Mouse (Mus musculus): ENCODE results near the gene Brd3os. TPM values are rescaled to one million over a fixed set of nuclear protein-coding genes. Genes with fewer than 3 reads are reported as not detected.

Gene Brd3os
- 4.6 and 5.5 TPM in 2 replicates for polyA plus RNA-seq (2015; fragmentation: Nextera tagmentation; extraction: Ambion mirVana)

GRCm38 (mm10) chr2:27441767-27442707 lies at the start of gene Brd3os:
Brd3os (plus strand) TSS chr2:27442324.
- 1% methylated on average over 36 of the region's 36 CpGs for WGBS
- Histone ChIP-seq H3K4me3 (ENCODE audit: low read length) (peak within 1 kb of the TSS; percentile 59), H3K4me2 (ENCODE audit: low read depth, low read length) (peak within 1 kb of the TSS; percentile 86), H3K9me3 (ENCODE audit: control insufficient read depth, low read length) (no peaks in the 10 kb centered on the region), H3K27me3 (replicated peaks; ENCODE audit: control insufficient read depth, insufficient read depth, low read length) (no peaks in the 10 kb centered on the region), H3K4me1 (ENCODE audit: control insufficient read depth, insufficient read depth, low read length) (peaks cover 11% of the 10 kb centered on the region; the same call in 1 of the 2 replicates), H3K9ac (ENCODE audit: low read depth, low read length) (peak within 1 kb of the TSS; percentile 69), H3K36me3 (ENCODE audit: control insufficient read depth, insufficient read depth, low read length) (peaks cover 5% of the 10 kb centered on the region; the same call in 1 of the 2 replicates), H3K27ac (ENCODE audit: low read length) (peak within 1 kb of the TSS; percentile 39)
- peak; percentile 89 for ATAC-seq

- no peak overlapping the region for H3K9ac ChIP-seq (ENCODE audit: low read depth, low read length)
- 62% methylated on average over 10 of the region's 10 CpGs for WGBS
- ATAC-seq, result no peak
Measured at GRCm38 (mm10) chr2:27394158-27394832, 47.8 kb upstream of the Brd3os start.

GRCm38 (mm10) chr2:27396656-27397440 lies 45.3 kb upstream of the Brd3os start:
- H3K27ac ChIP-seq (ENCODE audit: low read length), result no peak overlapping the region
- ATAC-seq, result no peak
- WGBS, result 64% methylated on average over 17 of the region's 17 CpGs

More at GRCm38 (mm10) chr2:27394158-27394832, 47.8 kb upstream of the Brd3os start:
- Histone ChIP-seq H3K4me1 (ENCODE audit: control insufficient read depth, insufficient read depth, low read length) (peaks cover 33% of the 10 kb centered on the region), H3K36me3 (ENCODE audit: control insufficient read depth, insufficient read depth, low read length) (no peaks in the 10 kb centered on the region; the same call in 1 of the 2 replicates), H3K9me3 (ENCODE audit: control insufficient read depth, low read length) (peaks cover 4% of the 10 kb centered on the region; the same call in 1 of the 2 replicates), H3K27me3 (replicated peaks; ENCODE audit: control insufficient read depth, insufficient read depth, low read length) (no peaks in the 10 kb centered on the region), H3K27ac (ENCODE audit: low read length) (no peak overlapping the region), H3K4me2 (ENCODE audit: low read depth, low read length) (no peak overlapping the region), H3K4me3 (ENCODE audit: low read length) (no peak overlapping the region)

GRCm38 (mm10) chr2:27400083-27400482 lies 42.0 kb upstream of the Brd3os start:
- Histone ChIP-seq H3K27me3 (replicated peaks; ENCODE audit: control insufficient read depth, insufficient read depth, low read length) (no peaks in the 10 kb centered on the region), H3K27ac (ENCODE audit: low read length) (no peak overlapping the region), H3K4me1 (ENCODE audit: control insufficient read depth, insufficient read depth, low read length) (peaks cover 28% of the 10 kb centered on the region), H3K36me3 (ENCODE audit: control insufficient read depth, insufficient read depth, low read length) (no peaks in the 10 kb centered on the region; the same call in 1 of the 2 replicates), H3K4me2 (ENCODE audit: low read depth, low read length) (no peak overlapping the region), H3K9me3 (ENCODE audit: control insufficient read depth, low read length) (peaks cover 11% of the 10 kb centered on the region; the same call in 1 of the 2 replicates), H3K9ac (ENCODE audit: low read depth, low read length) (no peak overlapping the region), H3K4me3 (ENCODE audit: low read length) (no peak overlapping the region)
- WGBS, result 91% methylated on average over 2 of the region's 2 CpGs
- no peak for ATAC-seq

More at GRCm38 (mm10) chr2:27396656-27397440, 45.3 kb upstream of the Brd3os start:
- Histone ChIP-seq H3K9me3 (ENCODE audit: control insufficient read depth, low read length) (peaks cover 11% of the 10 kb centered on the region; the same call in 1 of the 2 replicates), H3K27me3 (replicated peaks; ENCODE audit: control insufficient read depth, insufficient read depth, low read length) (no peaks in the 10 kb centered on the region), H3K4me1 (ENCODE audit: control insufficient read depth, insufficient read depth, low read length) (peaks cover 15% of the 10 kb centered on the region), H3K4me3 (ENCODE audit: low read length) (no peak overlapping the region), H3K36me3 (ENCODE audit: control insufficient read depth, insufficient read depth, low read length) (no peaks in the 10 kb centered on the region; the same call in 1 of the 2 replicates), H3K4me2 (ENCODE audit: low read depth, low read length) (no peak overlapping the region), H3K9ac (ENCODE audit: low read depth, low read length) (no peak overlapping the region)

- Histone ChIP-seq H3K27me3 (replicated peaks; ENCODE audit: control insufficient read depth, insufficient read depth, low read length) (no peaks in the 10 kb centered on the region), H3K4me1 (ENCODE audit: control insufficient read depth, insufficient read depth, low read length) (peaks cover 26% of the 10 kb centered on the region), H3K9me3 (ENCODE audit: control insufficient read depth, low read length) (peaks cover 11% of the 10 kb centered on the region; the same call in 1 of the 2 replicates), H3K27ac (ENCODE audit: low read length) (no peak overlapping the region), H3K9ac (ENCODE audit: low read depth, low read length) (no peak overlapping the region), H3K36me3 (ENCODE audit: control insufficient read depth, insufficient read depth, low read length) (no peaks in the 10 kb centered on the region; the same call in 1 of the 2 replicates), H3K4me2 (ENCODE audit: low read depth, low read length) (no peak overlapping the region), H3K4me3 (ENCODE audit: low read length) (no peak overlapping the region)
- no peak for ATAC-seq
- WGBS, result 69% methylated on average over 2 of the region's 2 CpGs
Measured at GRCm38 (mm10) chr2:27401544-27401943, 40.6 kb upstream of the Brd3os start.

- peak; percentile 7 for ATAC-seq
- H3K27me3 ChIP-seq (replicated peaks; ENCODE audit: control insufficient read depth, insufficient read depth, low read length), result no peaks in the 10 kb centered on the region
- WGBS, result 36% methylated on average over 6 of the region's 6 CpGs
- peaks cover 6% of the 10 kb centered on the region; the same call in 1 of the 2 replicates for H3K9me3 ChIP-seq (ENCODE audit: control insufficient read depth, low read length)
- H3K4me2 ChIP-seq (ENCODE audit: low read depth, low read length), result peak overlapping the region; percentile 27; the same call in 1 of the 2 replicates
- peak overlapping the region; percentile 46 for H3K27ac ChIP-seq (ENCODE audit: low read length)
- no peaks in the 10 kb centered on the region; the same call in 1 of the 2 replicates for H3K36me3 ChIP-seq (ENCODE audit: control insufficient read depth, insufficient read depth, low read length)
- no peak overlapping the region for H3K9ac ChIP-seq (ENCODE audit: low read depth, low read length)
- peaks cover 33% of the 10 kb centered on the region for H3K4me1 ChIP-seq (ENCODE audit: control insufficient read depth, insufficient read depth, low read length)
- H3K4me3 ChIP-seq (ENCODE audit: low read length), result no peak overlapping the region
Measured at GRCm38 (mm10) chr2:27404375-27405093, 37.6 kb upstream of the Brd3os start.

GRCm38 (mm10) chr2:27405094-27405884 lies 36.8 kb upstream of the Brd3os start:
- H3K4me1 ChIP-seq (ENCODE audit: control insufficient read depth, insufficient read depth, low read length), result peaks cover 33% of the 10 kb centered on the region
- peak overlapping the region; percentile 11; the same call in 1 of the 2 replicates for H3K9ac ChIP-seq (ENCODE audit: low read depth, low read length)
- H3K36me3 ChIP-seq (ENCODE audit: control insufficient read depth, insufficient read depth, low read length), result no peaks in the 10 kb centered on the region
- WGBS, result 39% methylated on average over 5 of the region's 5 CpGs
- no peaks in the 10 kb centered on the region for H3K9me3 ChIP-seq (ENCODE audit: control insufficient read depth, low read length)
- ATAC-seq, result peak; percentile 27; the same call in 1 of the 2 replicates
- peak overlapping the region; percentile 46; the same call in 1 of the 2 replicates for H3K27ac ChIP-seq (ENCODE audit: low read length)
- H3K27me3 ChIP-seq (replicated peaks; ENCODE audit: control insufficient read depth, insufficient read depth, low read length), result no peaks in the 10 kb centered on the region
- H3K4me3 ChIP-seq (ENCODE audit: low read length), result no peak overlapping the region
- H3K4me2 ChIP-seq (ENCODE audit: low read depth, low read length), result no peak overlapping the region

- 73% methylated on average over 5 of the region's 5 CpGs for WGBS
- H3K36me3 ChIP-seq (ENCODE audit: control insufficient read depth, insufficient read depth, low read length), result no peaks in the 10 kb centered on the region
- no peak overlapping the region for H3K9ac ChIP-seq (ENCODE audit: low read depth, low read length)
- H3K4me2 ChIP-seq (ENCODE audit: low read depth, low read length), result no peak overlapping the region
- H3K4me3 ChIP-seq (ENCODE audit: low read length), result no peak overlapping the region
- no peak overlapping the region for H3K27ac ChIP-seq (ENCODE audit: low read length)
- peaks cover 49% of the 10 kb centered on the region for H3K4me1 ChIP-seq (ENCODE audit: control insufficient read depth, insufficient read depth, low read length)
- no peaks in the 10 kb centered on the region for H3K9me3 ChIP-seq (ENCODE audit: control insufficient read depth, low read length)
- H3K27me3 ChIP-seq (replicated peaks; ENCODE audit: control insufficient read depth, insufficient read depth, low read length), result no peaks in the 10 kb centered on the region
- no peak for ATAC-seq
Measured at GRCm38 (mm10) chr2:27406928-27407327, 35.2 kb upstream of the Brd3os start.
